Mouse (Mus musculus) retina, postnatal 1 day (tissue): Measurements from ENCODE around the gene Tcn2.
"Not testable (repeated sequence)": the region's sequence is repeated elsewhere in the genome, so short reads cannot be mapped to it uniquely, and the experiment has no call there.

ENCODE experiments used
- DNase-seq: peaks from one replicate; pipeline ENCODE4 v3.0.0-alpha.2; 2012

Gene Tcn2

GRCm38 (mm10) chr11:3931511-3932211 lies at the start of gene Tcn2:
Gene Tcn2 (minus strand): TSS chr11:3932159.
- peak; percentile 87 for DNase-seq

- DNase-seq = no peak
Observed at GRCm38 (mm10) chr11:3981536-3981935, 49.6 kb upstream of the Tcn2 start.

- no peak for DNase-seq
Observed at GRCm38 (mm10) chr11:3978421-3978820, 46.5 kb upstream of the Tcn2 start.

- no peak for DNase-seq
Observed at GRCm38 (mm10) chr11:3976678-3977077, 44.7 kb upstream of the Tcn2 start, which contains the start of gene 4930556J24Rik. Gene 4930556J24Rik (minus strand): TSS chr11:3976778.

- DNase-seq = no peak
Observed at GRCm38 (mm10) chr11:3974311-3974710, 42.4 kb upstream of the Tcn2 start.

- DNase-seq = no peak
Observed at GRCm38 (mm10) chr11:3973081-3973480, 41.1 kb upstream of the Tcn2 start.

- no peak for DNase-seq
Observed at GRCm38 (mm10) chr11:3970361-3970760, 38.4 kb upstream of the Tcn2 start.

GRCm38 (mm10) chr11:3969837-3970236 lies 37.9 kb upstream of the Tcn2 start:
- DNase-seq = no peak

GRCm38 (mm10) chr11:3964416-3965172 lies 32.6 kb upstream of the Tcn2 start:
- no peak for DNase-seq

GRCm38 (mm10) chr11:3963610-3964415 lies 31.9 kb upstream of the Tcn2 start, which contains the start of gene Pes1:
Gene Pes1 (plus strand): TSS chr11:3963975.
- DNase-seq = peak; percentile 95

- DNase-seq = no peak
Observed at GRCm38 (mm10) chr11:3963155-3963554, 31.2 kb upstream of the Tcn2 start.

- no peak for DNase-seq
Observed at GRCm38 (mm10) chr11:3961761-3962160, 29.8 kb upstream of the Tcn2 start.

- DNase-seq = no peak
Observed at GRCm38 (mm10) chr11:3960901-3961300, 28.9 kb upstream of the Tcn2 start.

GRCm38 (mm10) chr11:3955371-3955770 lies 23.4 kb upstream of the Tcn2 start:
- not testable (repeated sequence) for DNase-seq

- DNase-seq = not testable (repeated sequence)
Observed at GRCm38 (mm10) chr11:3954876-3955275, 22.9 kb upstream of the Tcn2 start.

- DNase-seq = no peak
Observed at GRCm38 (mm10) chr11:3946386-3946785, 14.4 kb upstream of the Tcn2 start.

GRCm38 (mm10) chr11:3941371-3941770 lies 9.4 kb upstream of the Tcn2 start:
- peak; percentile 30 for DNase-seq

GRCm38 (mm10) chr11:3937321-3937874 lies 5.4 kb upstream of the Tcn2 start:
- no peak for DNase-seq

- DNase-seq = peak; percentile 9
Observed at GRCm38 (mm10) chr11:3936318-3936717, 4.4 kb upstream of the Tcn2 start.

- no peak for DNase-seq
Observed at GRCm38 (mm10) chr11:3935135-3935534, 3.2 kb upstream of the Tcn2 start.

GRCm38 (mm10) chr11:3933756-3934285 lies 1.9 kb upstream of the Tcn2 start:
- DNase-seq = no peak

- no peak for DNase-seq
Observed at GRCm38 (mm10) chr11:3930931-3931330, 1.0 kb downstream of the Tcn2 start.

GRCm38 (mm10) chr11:3930019-3930418 lies 1.9 kb downstream of the Tcn2 start:
- DNase-seq = no peak
